ENCODE assay signal across 14 mouse cellular contexts in genomic region chr4:48342705-48343104, GRCm38 (mm10).
"Had no signal": no experiment of that assay in that cellular context is flagged by ENCODE, and none has a peak within 500 bp of the region (broad histone marks: within the 10 kb centered on the region; RNA-seq: fewer than 3 reads in every experiment).

No protein-coding gene starts in this region.

- DNase-seq: forebrain, postnatal 0 days; gastrocnemius, adult 2 months; gastrocnemius, postnatal 10 days; gastrocnemius, postnatal 25 days; heart, adult 18-20 months; heart, postnatal 10 days; heart, postnatal 4 days; kidney, adult 18-20 months; kidney, adult 8-10 months; kidney, postnatal 10 days; kidney, postnatal 25 days; kidney, postnatal 4 days; liver; liver, embryonic 13.5 days had no signal
